Mouse (Mus musculus): ENCODE data around the gene Negr1.

DNA sequence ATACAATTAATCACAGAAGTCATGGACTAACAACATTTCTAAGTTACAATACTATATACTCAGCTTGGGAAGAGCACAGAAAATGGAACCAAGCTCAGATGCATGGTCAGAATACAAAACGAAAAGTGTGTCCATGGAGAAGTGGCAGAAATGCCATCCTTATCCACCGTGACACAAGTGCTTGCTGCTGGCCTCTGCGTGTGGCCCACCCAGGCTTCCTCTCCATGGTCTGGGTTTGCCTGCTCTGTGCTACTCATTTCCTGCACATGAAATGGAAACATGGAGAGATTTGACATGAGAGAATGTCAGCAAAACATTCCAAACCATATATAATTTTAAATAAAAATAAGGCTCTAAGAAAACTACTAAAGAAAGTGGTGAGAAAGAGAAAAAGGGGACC lies 645.2 kb downstream of the Negr1 start:
- TF ChIP-seq CTCF (IDR thresholded peaks at IDR 0.05; ENCODE audit: low read depth) (no peak), EP300 (IDR thresholded peaks at IDR 0.05; ENCODE audit: low read depth) (no peak)

Measured in liver, postnatal 0 days (tissue).